Mouse (Mus musculus) kidney, adult 2 months (tissue): Measurements from ENCODE around the gene Frmpd2.

Source experiments
- CTCF ChIP-seq: fragments of 200-500 bp; conservative IDR thresholded peaks from 2 replicates; pipeline ENCODE4 v1.5.1; 2011; ENCODE audit warnings: low read depth, mild to moderate bottlenecking, control low read depth, low read length, moderate library complexity, mixed read lengths; ENCODE audit not compliant: insufficient read depth, insufficient read length
- POLR2A ChIP-seq: fragments of 200-500 bp; IDR thresholded peaks from one replicate; pipeline ENCODE4 v1.6.1; 2011; ENCODE audit warnings: low read depth, low read length, control low read depth

DNA sequence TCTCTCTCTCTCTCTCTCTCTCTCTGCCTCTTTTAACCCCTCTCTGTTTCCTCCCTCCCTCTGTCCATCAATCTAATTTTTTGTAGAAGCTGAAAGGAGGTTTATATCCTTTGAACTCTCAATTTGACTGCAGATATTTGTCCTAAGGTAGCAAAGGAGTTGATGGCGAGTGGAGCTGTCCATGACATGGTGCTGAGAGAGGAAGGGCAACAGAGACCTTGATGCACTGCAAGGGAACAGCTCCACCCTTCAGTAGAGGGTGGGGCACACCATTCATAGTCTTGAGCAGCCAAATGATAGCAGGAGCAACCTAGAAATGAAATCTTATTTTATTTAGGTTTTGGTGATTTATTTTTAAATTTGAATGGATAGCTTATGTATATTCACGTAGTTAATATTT lies 55.1 kb downstream of the Frmpd2 start:
- TF ChIP-seq POLR2A (no peak), CTCF (no peak)
